Mouse (Mus musculus): ENCODE results near the gene Hpcal1.

- no peak for TF ChIP-seq CTCF (IDR thresholded peaks at IDR 0.05)
- no peak for TF ChIP-seq EP300 (IDR thresholded peaks at IDR 0.05)
Observed at GRCm38 (mm10) chr12:17732006-17732405, 41.4 kb downstream of the Hpcal1 start.

All from lung, postnatal 0 days (tissue).